Mouse (Mus musculus): ENCODE measurements at regions not wholly inside any gene's neighbourhood (a gene's known extent, or its start where the extent isn't known, plus 50 kb on each side); places are given as distances from the start of the nearest gene placed in this dataset.
A peak's percentile ranks its signal among the peaks of the same experiment; 100 is the strongest.
"Not testable (repeated sequence)": the region's sequence is repeated elsewhere in the genome, so short reads cannot be mapped to it uniquely, and the experiment has no call there.

- Histone ChIP-seq H3K4me3 (ENCODE audit: insufficient read depth, low read depth, low read length) (no peak overlapping the region), H3K27me3 (replicated peaks; ENCODE audit: control insufficient read depth, insufficient read depth, low read length) (no peaks in the 10 kb centered on the region), H3K4me1 (ENCODE audit: control insufficient read depth, insufficient read depth, low read length) (no peaks in the 10 kb centered on the region), H3K36me3 (ENCODE audit: control insufficient read depth, insufficient read depth, low read length) (no peaks in the 10 kb centered on the region), H3K27ac (ENCODE audit: insufficient read depth, low read depth, low read length) (no peak overlapping the region)
- no peak for DNase-seq
- 90% methylated on average over 4 of the region's 4 CpGs for WGBS
- TF ChIP-seq POLR2A (IDR thresholded peaks at IDR 0.05; ENCODE audit: low read depth, low read length) (no peak), CTCF (conservative IDR thresholded peaks at IDR 0.05; ENCODE audit: insufficient read depth, insufficient read length, low read depth, low read length) (no peak)
These were observed 163.8 kb upstream of the Hapln1 start for GRCm38 (mm10) chr13:89375526-89376474.

GRCm38 (mm10) chr13:89378365-89378764, 161.2 kb upstream of the Hapln1 start:
- Histone ChIP-seq H3K27me3 (replicated peaks; ENCODE audit: control insufficient read depth, insufficient read depth, low read length) (no peaks in the 10 kb centered on the region), H3K4me1 (ENCODE audit: control insufficient read depth, insufficient read depth, low read length) (no peaks in the 10 kb centered on the region), H3K4me3 (ENCODE audit: insufficient read depth, low read depth, low read length) (no peak overlapping the region), H3K27ac (ENCODE audit: insufficient read depth, low read depth, low read length) (no peak overlapping the region), H3K36me3 (ENCODE audit: control insufficient read depth, insufficient read depth, low read length) (no peaks in the 10 kb centered on the region)
- 88% methylated on average over 4 of the region's 4 CpGs for WGBS
- DNase-seq: no peak
- no peak for TF ChIP-seq CTCF (conservative IDR thresholded peaks at IDR 0.05; ENCODE audit: insufficient read depth, insufficient read length, low read depth, low read length)
- TF ChIP-seq POLR2A (IDR thresholded peaks at IDR 0.05; ENCODE audit: low read depth, low read length): no peak

GRCm38 (mm10) chr13:89383619-89384190, 155.9 kb upstream of the Hapln1 start:
- H3K4me3 ChIP-seq (ENCODE audit: insufficient read depth, low read depth, low read length); H3K36me3 ChIP-seq (ENCODE audit: control insufficient read depth, insufficient read depth, low read length); H3K27ac ChIP-seq (ENCODE audit: insufficient read depth, low read depth, low read length); H3K27me3 ChIP-seq (replicated peaks; ENCODE audit: control insufficient read depth, insufficient read depth, low read length); H3K4me1 ChIP-seq (ENCODE audit: control insufficient read depth, insufficient read depth, low read length); DNase-seq: not testable (repeated sequence)
- 94% methylated on average over 16 of the region's 16 CpGs for WGBS

GRCm38 (mm10) chr13:89384598-89385145, 154.9 kb upstream of the Hapln1 start:
- DNase-seq: no peak
- no peak overlapping the region for H3K27ac ChIP-seq (ENCODE audit: insufficient read depth, low read depth, low read length)
- no peaks in the 10 kb centered on the region for H3K4me1 ChIP-seq (ENCODE audit: control insufficient read depth, insufficient read depth, low read length)
- WGBS: 85% methylated on average over 11 of the region's 11 CpGs
- TF ChIP-seq POLR2A (IDR thresholded peaks at IDR 0.05; ENCODE audit: low read depth, low read length): no peak
- no peak for TF ChIP-seq CTCF (conservative IDR thresholded peaks at IDR 0.05; ENCODE audit: insufficient read depth, insufficient read length, low read depth, low read length)
- H3K4me3 ChIP-seq (ENCODE audit: insufficient read depth, low read depth, low read length): no peak overlapping the region
- H3K36me3 ChIP-seq (ENCODE audit: control insufficient read depth, insufficient read depth, low read length): no peaks in the 10 kb centered on the region
- H3K27me3 ChIP-seq (replicated peaks; ENCODE audit: control insufficient read depth, insufficient read depth, low read length): no peaks in the 10 kb centered on the region

GRCm38 (mm10) chr13:89387416-89387815, 152.2 kb upstream of the Hapln1 start:
- WGBS: 100% methylated on average over 1 of the region's 1 CpGs

GRCm38 (mm10) chr13:89389149-89389548, 150.4 kb upstream of the Hapln1 start:
- 43% methylated on average over 1 of the region's 1 CpGs for WGBS
- TF ChIP-seq CTCF (conservative IDR thresholded peaks at IDR 0.05; ENCODE audit: insufficient read depth, insufficient read length, low read depth, low read length): no peak
- no peak for TF ChIP-seq POLR2A (IDR thresholded peaks at IDR 0.05; ENCODE audit: low read depth, low read length)
- H3K27me3 ChIP-seq (replicated peaks; ENCODE audit: control insufficient read depth, insufficient read depth, low read length): no peaks in the 10 kb centered on the region; the same call in 1 of the 2 replicates

More at GRCm38 (mm10) chr13:89387416-89387815, 152.2 kb upstream of the Hapln1 start:
- H3K4me3 ChIP-seq (ENCODE audit: insufficient read depth, low read depth, low read length): no peak overlapping the region
- no peak for TF ChIP-seq POLR2A (IDR thresholded peaks at IDR 0.05; ENCODE audit: low read depth, low read length)
- no peak for TF ChIP-seq CTCF (conservative IDR thresholded peaks at IDR 0.05; ENCODE audit: insufficient read depth, insufficient read length, low read depth, low read length)
- H3K4me1 ChIP-seq (ENCODE audit: control insufficient read depth, insufficient read depth, low read length): no peaks in the 10 kb centered on the region
- DNase-seq: no peak
- H3K36me3 ChIP-seq (ENCODE audit: control insufficient read depth, insufficient read depth, low read length): no peaks in the 10 kb centered on the region
- no peaks in the 10 kb centered on the region; the same call in 1 of the 2 replicates for H3K27me3 ChIP-seq (replicated peaks; ENCODE audit: control insufficient read depth, insufficient read depth, low read length)
- no peak overlapping the region for H3K27ac ChIP-seq (ENCODE audit: insufficient read depth, low read depth, low read length)

GRCm38 (mm10) chr13:89394717-89395344, 144.8 kb upstream of the Hapln1 start:
- H3K4me3 ChIP-seq (ENCODE audit: insufficient read depth, low read depth, low read length): no peak overlapping the region
- DNase-seq: peak; percentile 19
- TF ChIP-seq POLR2A (IDR thresholded peaks at IDR 0.05; ENCODE audit: low read depth, low read length): no peak
- TF ChIP-seq CTCF (conservative IDR thresholded peaks at IDR 0.05; ENCODE audit: insufficient read depth, insufficient read length, low read depth, low read length): no peak
- no peaks in the 10 kb centered on the region for H3K36me3 ChIP-seq (ENCODE audit: control insufficient read depth, insufficient read depth, low read length)
- H3K27ac ChIP-seq (ENCODE audit: insufficient read depth, low read depth, low read length): no peak overlapping the region
- H3K27me3 ChIP-seq (replicated peaks; ENCODE audit: control insufficient read depth, insufficient read depth, low read length): no peaks in the 10 kb centered on the region; the same call in 1 of the 2 replicates
- no peaks in the 10 kb centered on the region for H3K4me1 ChIP-seq (ENCODE audit: control insufficient read depth, insufficient read depth, low read length)
- 48% methylated on average over 5 of the region's 5 CpGs for WGBS

More at GRCm38 (mm10) chr13:89389149-89389548, 150.4 kb upstream of the Hapln1 start:
- H3K27ac ChIP-seq (ENCODE audit: insufficient read depth, low read depth, low read length): no peak overlapping the region
- no peak for DNase-seq
- no peak overlapping the region for H3K4me3 ChIP-seq (ENCODE audit: insufficient read depth, low read depth, low read length)
- H3K36me3 ChIP-seq (ENCODE audit: control insufficient read depth, insufficient read depth, low read length): no peaks in the 10 kb centered on the region
- no peaks in the 10 kb centered on the region for H3K4me1 ChIP-seq (ENCODE audit: control insufficient read depth, insufficient read depth, low read length)
